16 mouse cellular contexts compared by ENCODE assay signal in genomic region chr9:26728556-26728955, GRCm38 (mm10). TPM values are rescaled to one million over a fixed set of nuclear protein-coding genes. Genes with fewer than 3 reads are reported as not detected.
DNase-seq lines count a peak whose midpoint lies in the region.
"Had no signal": no experiment of that assay in that cellular context is flagged by ENCODE, and none has a peak within 500 bp of the region (broad histone marks: within the 10 kb centered on the region; RNA-seq: fewer than 3 reads in every experiment).

No protein-coding gene starts in this region.

- peak; percentile 73 to 76 for DNase-seq in cerebellum, postnatal 10 days
- no peak for DNase-seq in cerebellum, adult 18-20 months
- peak; percentile 31 for DNase-seq in heart, adult 11 months
- no peak for DNase-seq in heart, postnatal 14 days
- DNase-seq in layer of hippocampus, adult 8-10 months (ENCODE audit: low spot score in 2 of 2), result peak; percentile 62 to 64
- no peak for DNase-seq in layer of hippocampus, postnatal 25 days (ENCODE audit: extremely low spot score in 1 of 2, low spot score in 1 of 2)
- peak; percentile 85 for DNase-seq in layer of hippocampus, adult 9-11 months
- DNase-seq: adrenal gland, adult 8-10 months; adrenal gland, postnatal 36 days; B cell, adult 2 months; cerebellum, adult 11-12 months; cerebellum, postnatal 25 days; gastrocnemius, postnatal 36 days; heart, adult 18-20 months; heart, postnatal 10 days had no signal

- intact Hi-C loops in heart, postnatal 14 days (cut with DNase I), result no loop called here

RNA-seq across cellular contexts. Expression of gene B3gat1, which starts 5.0 kb away (rescaled TPM):
- not detected for total RNA-seq in heart, postnatal 14 days (2021)
- total RNA-seq in layer of hippocampus, adult 8-10 months (2022), result 100 to 1,000 TPM; 197 to 241 (median 226) TPM
- total RNA-seq in layer of hippocampus, postnatal 25 days (2021), result 100 to 1,000 TPM; 251 to 282 TPM
- total RNA-seq: heart, adult 18-20 months; heart, postnatal 10 days; hematopoietic stem cell, adult 5-6 weeks had no signal

Comparison
In these comparisons a context has a peak if more than half of its experiments do, and no peak if none do; other contexts are left out.
1. DNase-seq: peak in cerebellum, postnatal 10 days (2 of 2), heart, adult 11 months (single experiment), layer of hippocampus, adult 8-10 months (2 of 2) and layer of hippocampus, adult 9-11 months (single experiment); none in cerebellum, adult 18-20 months (0 of 2), heart, postnatal 14 days (0 of 2) and layer of hippocampus, postnatal 25 days (0 of 2).
2. RNA of gene B3gat1, which starts 5.0 kb away (total RNA-seq): 251 to 282 TPM in layer of hippocampus, postnatal 25 days and 197 to 241 TPM in layer of hippocampus, adult 8-10 months; not detected in heart, postnatal 14 days; every median in the first group is over 100 times any median in the second.